Mouse (Mus musculus) neutrophil, adult 5-6 weeks (primary cell): ENCODE measurements around the gene Kcng4. TPM values are rescaled to one million over a fixed set of nuclear protein-coding genes. Genes with fewer than 3 reads are reported as not detected.

Experiments used
- ATAC-seq: fragments of 151-379, 151-347 bp; 2 replicates; pipeline ENCODE4 v1.8.0; 2017; ENCODE audit warnings: mild to moderate bottlenecking, moderate TSS enrichment; ENCODE audit not compliant: insufficient number of reproducible peaks, poor library complexity, low FRiP score, severe bottlenecking; ENCODE audit errors: extremely low read depth
- total RNA-seq: library from RNA; stranded (forward); fragments of 200-1000 nt; gene quantifications from 2 replicates; pipeline ENCODE4 v1.2.3, GENCODE M21; 2017

Kcng4 gene
- total RNA-seq, 1 experiment from 2014 or later: not detected

DNA sequence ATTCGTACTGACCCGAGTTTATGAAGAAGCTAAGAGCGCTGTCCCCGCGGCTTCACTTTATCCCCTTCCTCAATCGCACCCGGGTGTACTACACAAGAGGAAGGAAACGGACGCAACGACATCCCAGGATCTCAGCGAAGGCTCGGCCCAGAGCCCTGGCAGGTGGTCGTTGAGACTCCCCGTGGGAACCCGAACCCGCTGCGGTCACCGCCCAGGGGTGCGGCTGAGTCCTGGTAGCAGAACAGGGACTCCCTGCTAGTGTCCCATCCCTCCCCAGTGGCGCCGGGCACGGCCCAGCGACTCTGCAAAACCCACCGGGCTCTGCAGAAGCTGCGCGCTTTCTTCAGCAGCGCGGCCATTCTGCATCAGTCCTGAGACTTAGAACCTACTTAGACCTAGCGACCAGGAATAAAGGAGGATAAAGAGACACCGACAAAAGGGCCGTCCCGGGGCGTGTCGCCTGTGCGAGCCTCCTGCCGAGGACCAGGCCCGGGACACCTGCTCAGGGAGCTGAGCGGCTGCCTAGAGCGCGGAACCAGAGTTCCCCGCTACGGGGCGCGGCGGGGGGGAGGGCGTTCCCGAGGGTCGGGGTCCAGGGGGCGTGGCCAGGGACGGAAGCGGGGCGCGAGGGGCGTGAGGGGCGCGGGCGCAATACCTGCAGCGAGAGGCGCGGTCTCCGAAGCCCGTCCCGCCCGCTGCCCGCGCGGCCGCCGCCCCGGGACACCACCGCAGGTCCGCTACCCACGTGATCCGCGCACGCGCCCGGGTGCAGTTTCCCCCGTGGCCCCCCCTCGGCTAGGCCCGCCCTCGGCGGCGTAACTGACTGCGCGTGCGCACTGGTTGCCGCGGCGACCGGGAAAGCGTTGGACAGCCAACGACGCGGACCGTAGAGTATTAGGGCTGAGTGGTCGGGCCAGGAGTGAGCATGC is 60.8 kb downstream of the Kcng4 start, which contains the start of the genes Hsdl1 and Dnaaf1:
Gene Hsdl1 (minus strand): TSS at position 747 of the 929 bp plus-strand sequence.
Gene Dnaaf1 (plus strand): TSS at position 799 of the 929 bp plus-strand sequence.
- peak; percentile 50 for ATAC-seq

Other genes with a start within 250 kb of the Kcng4 start
- gene Mlycd, start 240.8 kb downstream of the Kcng4 start, total RNA-seq: 10.9 and 11.8 TPM in 2 replicates
- gene Osgin1, start 201.6 kb downstream of the Kcng4 start, total RNA-seq: 33.6 and 37.2 TPM in 2 replicates
- gene Necab2, start 189.0 kb downstream of the Kcng4 start, total RNA-seq: not detected in 2 replicates
- gene Slc38a8, start 134.0 kb downstream of the Kcng4 start, total RNA-seq: not detected in 2 replicates
- gene Mbtps1, start 76.9 kb downstream of the Kcng4 start, total RNA-seq: 61.6 and 76.2 TPM in 2 replicates
- gene Hsdl1, start 60.5 kb downstream of the Kcng4 start, total RNA-seq: 59.0 and 60.7 TPM in 2 replicates
- gene Dnaaf1, start 60.4 kb downstream of the Kcng4 start, total RNA-seq: not detected in 2 replicates
- 7.1 and 9.9 TPM in 2 replicates for gene Taf1c, start 30.5 kb downstream of the Kcng4 start, total RNA-seq
- not detected in 2 replicates for gene Adad2, start 22.9 kb downstream of the Kcng4 start, total RNA-seq
- gene Wfdc1, start 30.7 kb upstream of the Kcng4 start, total RNA-seq: not detected in 2 replicates
- gene Atp2c2, start 64.3 kb upstream of the Kcng4 start, total RNA-seq: not detected in 2 replicates
- gene Tldc1, start 142.7 kb upstream of the Kcng4 start, total RNA-seq: 4.1 and 4.2 TPM in 2 replicates
- gene Cotl1, start 204.9 kb upstream of the Kcng4 start, total RNA-seq: 348 and 428 TPM in 2 replicates
- 10.0 and 14.7 TPM in 2 replicates for gene Klhl36, start 226.6 kb upstream of the Kcng4 start, total RNA-seq